Mouse (Mus musculus) adrenal gland, postnatal 36 days (tissue): ENCODE measurements around the gene Slc9a4. TPM values are rescaled to one million over a fixed set of nuclear protein-coding genes. Genes with fewer than 3 reads are reported as not detected.
"Not testable (repeated sequence)": the region's sequence is repeated elsewhere in the genome, so short reads cannot be mapped to it uniquely, and the experiment has no call there.

Experiments used
- DNase-seq, 2 experiments: peaks; one replicate each; pipeline ENCODE4 v3.0.0; 2021; ENCODE audit warnings: mixed read lengths in 1 of 2
- long read RNA-seq, 2 experiments: library from polyadenylated mRNA; stranded (forward); transcript quantifications; one replicate each; pipeline ENCODE4 v2.0.0; 2021; ENCODE audit warnings: borderline sequencing depth in 2 of 2
- total RNA-seq, 2 experiments: library from RNA; stranded (reverse); gene quantifications; 2 replicates each; pipeline ENCODE4 v1.2.3; 2021

Gene Slc9a4
- total RNA-seq = not detected
- long read RNA-seq, experiment 1 = 0 reads
- long read RNA-seq, experiment 2 = 0 reads

- peak; percentile 28 to 59 for DNase-seq
Observed at GRCm38 (mm10) chr1:40579784-40580183, at the start of gene Slc9a4. Gene Slc9a4, plus strand, starts transcription at chr1:40580081.

GRCm38 (mm10) chr1:40537577-40537976, 42.3 kb upstream of the Slc9a4 start:
- DNase-seq = peak in 1 of 2 experiments; percentile 4

DNA sequence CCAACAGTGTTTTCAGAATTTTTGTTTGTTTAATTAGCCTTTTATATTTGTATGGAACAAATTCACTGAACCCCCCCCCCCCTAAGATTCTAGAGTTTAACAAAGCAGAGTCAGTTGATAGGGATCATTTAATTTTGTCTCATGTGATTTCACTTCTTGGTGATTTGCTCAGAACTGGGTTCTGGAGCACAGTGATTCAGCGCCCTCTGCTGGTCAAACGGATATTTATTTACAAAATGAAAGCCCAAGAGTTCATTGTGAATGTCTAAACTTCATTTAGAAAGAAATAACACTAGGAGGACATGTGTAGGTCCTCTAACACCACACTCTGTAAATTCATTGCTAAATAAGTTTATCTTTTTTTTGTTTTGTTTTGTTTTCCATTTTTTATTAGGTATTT, 35.2 kb upstream of the Slc9a4 start:
- DNase-seq = peak; percentile 26 to 60

DNA sequence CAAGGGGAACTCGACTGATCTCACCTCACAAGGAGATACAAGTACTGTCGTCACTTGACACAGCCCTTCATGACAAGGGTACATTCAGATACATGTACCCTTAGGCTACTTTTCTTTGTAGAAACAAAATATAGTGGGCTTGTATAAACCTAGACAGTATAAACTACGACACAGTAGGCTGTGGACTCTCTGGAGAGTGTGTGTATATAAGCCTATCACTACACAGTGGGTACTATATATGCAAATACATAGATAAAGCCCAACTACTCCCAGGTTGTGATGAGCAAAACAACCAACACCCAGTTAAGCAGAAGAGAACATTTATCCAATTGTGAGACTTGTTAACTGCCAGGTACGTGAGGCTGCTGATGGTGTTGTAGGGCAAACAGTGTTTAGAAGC, 33.2 kb upstream of the Slc9a4 start:
- no peak for DNase-seq

DNA sequence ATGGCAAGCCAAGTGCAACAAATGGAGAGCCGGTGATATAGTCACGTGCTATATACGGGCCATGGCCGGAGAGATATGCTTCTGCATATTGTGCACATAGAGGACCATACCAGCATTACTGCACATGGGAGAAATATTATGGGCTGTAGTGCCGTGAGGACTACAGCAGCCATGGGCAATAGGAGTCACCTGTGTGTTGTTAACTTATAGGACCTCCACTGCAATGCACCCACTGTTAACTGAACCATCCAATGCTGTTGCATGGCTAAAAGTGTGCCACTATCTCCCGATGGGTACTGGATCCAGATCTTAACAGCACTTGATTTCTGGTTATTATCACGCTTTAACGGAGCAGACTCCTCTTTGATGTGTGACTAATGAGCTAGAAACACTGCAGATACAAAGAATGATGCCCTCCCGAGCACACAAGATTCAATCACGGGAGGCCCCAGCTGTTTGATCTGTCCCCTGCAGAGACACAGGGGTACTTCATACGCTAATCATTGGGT, 32.8 kb upstream of the Slc9a4 start:
- DNase-seq = no peak

GRCm38 (mm10) chr1:40547762-40548161, 32.1 kb upstream of the Slc9a4 start:
- no peak for DNase-seq

DNA sequence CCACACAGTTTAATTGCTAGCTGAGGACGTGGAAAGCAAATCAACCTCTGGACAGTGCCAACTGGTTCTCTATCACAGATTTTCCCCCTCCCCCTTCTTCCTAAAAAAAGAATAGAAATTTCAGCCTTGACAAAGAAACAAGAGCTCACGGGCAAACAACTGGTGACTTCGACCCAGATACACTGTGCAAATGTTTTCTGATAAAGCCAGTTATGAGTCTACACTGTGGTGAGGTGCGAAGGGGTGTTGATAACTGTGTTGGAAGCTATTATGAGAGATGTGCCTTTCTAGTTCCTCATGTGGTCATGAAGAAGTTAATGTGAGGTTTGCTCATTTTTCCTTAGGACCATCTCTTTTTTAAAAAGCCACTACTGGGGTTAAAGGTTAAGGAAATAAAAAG, 10.5 kb upstream of the Slc9a4 start:
- DNase-seq = no peak

DNA sequence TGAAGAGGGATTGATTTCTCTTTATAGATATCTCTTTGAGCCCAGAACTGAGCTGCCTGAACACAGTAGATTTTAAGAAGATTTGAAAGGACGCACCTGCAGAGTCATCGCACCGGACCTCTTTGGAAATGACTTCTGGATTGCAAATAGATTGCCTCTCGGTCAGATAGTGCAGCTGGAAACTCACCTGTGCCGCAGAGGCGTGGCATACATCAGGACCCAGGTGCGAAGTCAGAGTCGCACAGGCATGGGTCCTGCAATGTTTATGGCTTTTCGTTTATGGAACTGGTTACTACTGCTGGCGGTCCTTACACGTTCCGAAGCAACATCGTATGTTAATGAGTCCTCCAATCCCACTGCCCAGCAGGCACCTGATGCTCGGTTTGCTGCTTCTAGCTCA, 388 bp downstream of the Slc9a4 start:
- no peak for DNase-seq

- peak; percentile 7 to 31 for DNase-seq
Observed at GRCm38 (mm10) chr1:40586776-40587175, 6.9 kb downstream of the Slc9a4 start.

GRCm38 (mm10) chr1:40590931-40591330, 11.1 kb downstream of the Slc9a4 start:
- DNase-seq = no peak

DNA sequence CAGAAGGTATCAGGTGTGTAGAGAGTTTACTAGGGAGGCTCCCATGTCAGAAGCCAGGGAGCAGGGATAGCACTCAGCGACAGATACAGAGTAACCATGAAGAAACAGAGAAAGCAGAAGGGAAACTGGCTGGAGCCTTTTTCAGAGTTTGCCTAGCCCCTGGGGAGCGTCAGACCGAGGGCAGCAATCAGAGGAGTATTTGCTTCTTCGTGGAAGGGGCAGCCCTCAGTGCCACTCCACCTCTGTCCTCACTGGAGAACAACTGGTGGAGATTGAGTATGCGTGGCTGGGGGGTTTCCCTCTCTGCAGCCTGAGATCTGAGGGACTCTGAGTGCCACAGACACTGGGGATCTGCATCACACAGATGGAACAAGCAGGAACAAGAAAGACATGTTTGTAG, 17.9 kb downstream of the Slc9a4 start:
- DNase-seq = no peak

- DNase-seq = not testable (repeated sequence)
Observed at GRCm38 (mm10) chr1:40599661-40600060, 19.8 kb downstream of the Slc9a4 start.

DNA sequence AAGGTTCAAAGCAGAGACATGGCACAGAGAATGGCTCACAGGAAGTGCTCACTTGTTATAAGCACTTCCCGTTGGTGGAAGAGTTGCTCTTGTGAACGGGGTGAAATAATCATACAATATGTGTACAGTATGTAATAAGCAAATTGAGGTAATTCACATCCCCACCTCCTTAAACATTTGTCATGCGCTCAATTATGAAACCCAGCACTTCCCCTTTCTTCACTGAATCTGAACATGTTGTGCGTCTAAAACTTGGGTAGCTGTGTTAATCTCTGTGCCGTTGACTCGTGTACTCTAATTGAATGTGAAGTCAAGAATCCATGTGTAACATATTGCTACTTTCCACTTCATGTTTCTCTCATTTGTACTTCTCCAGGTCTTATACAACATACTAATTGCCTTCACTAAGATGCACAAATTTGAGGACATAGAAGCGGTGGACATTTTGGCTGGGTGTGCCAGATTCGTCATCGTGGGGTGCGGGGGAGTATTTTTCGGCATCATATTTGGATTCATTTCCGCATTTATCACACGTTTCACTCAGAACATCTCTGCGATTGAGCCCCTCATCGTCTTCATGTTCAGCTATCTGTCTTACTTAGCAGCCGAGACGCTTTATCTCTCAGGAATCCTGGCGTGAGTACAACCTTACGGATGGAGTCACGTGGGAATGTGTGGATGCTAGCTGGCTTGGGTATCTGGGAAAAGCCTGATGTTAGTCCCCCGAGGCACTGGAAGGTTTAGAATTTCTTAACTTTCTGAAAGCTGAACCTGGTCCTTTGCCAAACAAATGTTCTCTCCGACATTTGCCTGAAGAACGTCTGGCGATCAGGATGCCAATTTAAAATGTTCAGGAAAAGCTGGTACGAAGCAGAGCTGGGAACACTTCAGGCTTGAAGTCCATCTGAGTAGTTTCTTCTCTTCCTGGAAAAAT, 20.8 kb downstream of the Slc9a4 start:
- no peak for DNase-seq

DNA sequence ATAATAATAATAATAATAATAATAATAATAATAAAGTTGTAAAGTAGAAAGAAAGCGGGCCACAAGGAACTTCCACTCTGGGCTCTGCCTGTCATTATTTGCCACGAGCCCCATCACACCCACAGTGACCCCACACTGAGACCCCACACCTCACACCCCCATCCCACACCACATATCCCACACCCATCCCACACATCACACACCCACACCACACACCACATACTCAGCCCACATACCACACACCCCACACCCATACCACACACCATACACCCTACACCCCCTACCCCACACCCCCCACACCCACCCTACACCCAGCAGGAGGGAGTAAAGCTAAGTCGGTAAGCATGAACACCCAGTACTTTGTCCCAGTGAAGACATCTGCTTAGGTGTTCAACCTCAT, 21.6 kb downstream of the Slc9a4 start:
- DNase-seq = no peak

- no peak for DNase-seq
Observed at GRCm38 (mm10) chr1:40613219-40613618, 33.3 kb downstream of the Slc9a4 start.

GRCm38 (mm10) chr1:40619093-40619492, 39.2 kb downstream of the Slc9a4 start:
- no peak for DNase-seq

DNA sequence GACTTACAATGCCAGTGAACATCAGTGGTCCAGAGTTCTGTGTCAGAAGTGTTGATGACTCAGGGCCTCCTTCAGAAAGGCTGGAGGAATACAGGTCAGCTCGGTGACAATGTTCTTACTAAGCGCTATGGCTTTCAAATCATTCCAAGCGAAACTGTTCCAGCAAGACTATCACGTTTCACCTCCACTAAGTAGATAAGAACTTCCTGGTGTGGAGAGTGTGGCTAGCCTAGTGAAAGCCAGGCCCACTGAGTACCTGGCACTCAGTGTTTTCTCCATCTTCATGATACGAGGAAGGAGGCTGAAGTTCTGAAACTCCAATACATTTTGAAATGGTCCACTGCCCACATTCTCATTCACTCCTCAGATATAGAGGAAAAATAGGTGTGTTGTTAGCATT, 40.0 kb downstream of the Slc9a4 start:
- no peak for DNase-seq

GRCm38 (mm10) chr1:40624954-40625353, 45.1 kb downstream of the Slc9a4 start:
- no peak for DNase-seq

DNA sequence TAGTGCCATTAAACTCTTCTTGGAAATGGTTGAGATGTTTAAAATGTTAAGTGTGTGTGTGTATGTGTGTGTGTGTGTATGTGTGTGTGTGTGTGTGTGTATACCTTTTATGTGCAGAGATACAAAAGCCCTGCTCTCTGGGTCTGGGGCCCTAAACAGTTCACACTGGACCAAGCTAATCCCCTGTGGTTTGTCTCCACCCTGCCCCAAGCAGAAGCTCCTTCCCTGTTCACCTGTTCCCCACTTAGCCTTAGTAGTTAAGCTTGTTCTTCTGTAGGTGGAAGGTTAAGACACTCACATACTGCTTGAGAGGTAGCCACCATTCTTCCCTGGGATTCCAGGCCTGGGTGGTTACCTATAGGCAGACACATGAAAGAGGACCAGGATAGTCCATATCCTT, 47.1 kb downstream of the Slc9a4 start:
- DNase-seq = no peak

DNA sequence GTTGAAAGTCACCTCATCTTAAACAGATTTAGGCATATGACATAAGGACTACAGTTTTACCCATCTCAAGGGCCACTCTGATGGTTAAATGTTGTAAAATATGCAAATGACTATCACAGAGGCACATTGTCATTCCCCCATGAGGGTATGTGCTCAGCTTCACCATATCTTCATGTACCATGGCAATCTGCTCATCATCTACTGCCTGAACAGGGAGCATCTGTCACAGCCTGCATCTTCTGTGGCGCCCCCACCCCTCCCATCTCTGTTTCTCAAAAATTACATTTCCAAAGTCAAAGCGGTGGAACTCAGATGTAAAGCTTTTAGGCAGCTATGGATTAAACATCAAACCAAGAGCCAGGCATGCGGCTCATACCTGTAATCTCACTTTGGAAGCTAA, 48.6 kb downstream of the Slc9a4 start:
- DNase-seq = no peak

DNA sequence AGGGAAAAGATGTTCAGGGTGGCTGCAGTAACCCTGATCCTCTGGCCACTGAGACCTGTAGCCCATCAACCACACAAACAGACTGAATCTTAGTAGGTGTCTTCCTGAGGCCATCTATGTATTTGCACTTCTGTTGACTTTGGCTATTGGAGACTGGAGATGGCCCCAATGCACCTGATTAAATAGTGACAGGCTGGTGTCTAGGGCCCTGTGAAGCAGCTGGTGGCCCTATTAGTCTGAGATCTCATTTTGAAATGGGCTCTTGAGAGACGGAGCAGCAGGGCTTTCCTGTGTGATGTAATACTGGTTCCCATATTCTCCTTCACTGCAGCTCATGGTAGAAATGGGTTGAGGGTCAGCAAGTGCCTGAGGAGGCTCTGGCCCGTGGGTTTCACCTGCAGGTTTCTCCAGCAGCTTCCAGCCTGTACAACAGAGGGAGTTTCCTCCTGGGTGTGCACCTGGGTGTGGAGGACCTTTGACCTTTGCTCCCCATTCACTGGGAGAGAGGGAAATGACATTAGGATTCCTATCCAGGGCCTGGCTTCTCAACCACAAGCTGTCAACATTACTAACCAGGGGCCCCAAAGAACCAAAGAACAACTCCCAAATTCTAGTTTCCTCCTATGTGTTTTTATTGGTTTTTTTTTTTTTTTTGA, 52.7 kb downstream of the Slc9a4 start:
- DNase-seq = no peak

- no peak for DNase-seq
Observed at GRCm38 (mm10) chr1:40634608-40635007, 54.7 kb downstream of the Slc9a4 start.

GRCm38 (mm10) chr1:40648234-40648633, 68.4 kb downstream of the Slc9a4 start:
- no peak for DNase-seq
